Mouse (Mus musculus) left cerebral cortex, adult 11 months (tissue): ENCODE measurements around the gene En1.

Source experiments
- DNase-seq: peaks from one replicate; pipeline ENCODE4 v3.0.0; 2022; ENCODE audit warnings: low spot score

Gene En1

GRCm38 (mm10) chr1:120602031-120602730 is at the start of gene En1:
En1 (plus strand) TSS chr1:120602418.
- DNase-seq = no peak

GRCm38 (mm10) chr1:120556926-120557846 is 45.0 kb upstream of the En1 start:
- DNase-seq = no peak

GRCm38 (mm10) chr1:120558341-120559285 is 43.6 kb upstream of the En1 start:
- DNase-seq = no peak

GRCm38 (mm10) chr1:120559911-120560310 is 42.3 kb upstream of the En1 start:
- no peak for DNase-seq

GRCm38 (mm10) chr1:120581306-120581705 is 20.9 kb upstream of the En1 start:
- DNase-seq = no peak

GRCm38 (mm10) chr1:120585481-120585880 is 16.7 kb upstream of the En1 start:
- no peak for DNase-seq

GRCm38 (mm10) chr1:120586500-120587110 is 15.6 kb upstream of the En1 start:
- no peak for DNase-seq

GRCm38 (mm10) chr1:120587431-120587830 is 14.8 kb upstream of the En1 start:
- no peak for DNase-seq

GRCm38 (mm10) chr1:120587960-120588359 is 14.3 kb upstream of the En1 start:
- no peak for DNase-seq

GRCm38 (mm10) chr1:120588362-120589027 is 13.7 kb upstream of the En1 start:
- no peak for DNase-seq

- DNase-seq = no peak
Observed at GRCm38 (mm10) chr1:120593236-120593919, 8.8 kb upstream of the En1 start.

- no peak for DNase-seq
Observed at GRCm38 (mm10) chr1:120594603-120595002, 7.6 kb upstream of the En1 start.

GRCm38 (mm10) chr1:120595471-120596240 is 6.6 kb upstream of the En1 start:
- no peak for DNase-seq

- no peak for DNase-seq
Observed at GRCm38 (mm10) chr1:120596319-120596718, 5.9 kb upstream of the En1 start.

GRCm38 (mm10) chr1:120596784-120597183 is 5.4 kb upstream of the En1 start:
- no peak for DNase-seq

- DNase-seq = no peak
Observed at GRCm38 (mm10) chr1:120597271-120597670, 4.9 kb upstream of the En1 start.

- DNase-seq = no peak
Observed at GRCm38 (mm10) chr1:120598196-120598940, 3.9 kb upstream of the En1 start.

- no peak for DNase-seq
Observed at GRCm38 (mm10) chr1:120599321-120600148, 2.7 kb upstream of the En1 start.
